Mouse (Mus musculus): ENCODE measurements around the gene Aimp1.

GRCm38 (mm10) chr3:132649368-132649767 lies 34.8 kb downstream of the Aimp1 start:
- TF ChIP-seq CTCF (IDR thresholded peaks at IDR 0.05; ENCODE audit: extremely low read depth, insufficient read length, insufficient replicate concordance, low read depth, low read length) (no peak), POLR2A (IDR thresholded peaks at IDR 0.05; ENCODE audit: low read depth, low read length) (no peak)

Data from small intestine, adult 2 months (tissue).